Mouse (Mus musculus) hindbrain, embryonic 10.5 days (tissue): ENCODE results near the gene Rps8. TPM values are rescaled to one million over a fixed set of nuclear protein-coding genes. Genes with fewer than 3 reads are reported as not detected.
"Not testable (repeated sequence)": the region's sequence is repeated elsewhere in the genome, so short reads cannot be mapped to it uniquely, and the experiment has no call there.

Experiments used
- DNase-seq: peaks from one replicate; pipeline ENCODE4 v3.0.0-alpha.2; 2017; ENCODE audit warnings: low spot score
- H3K27ac ChIP-seq: fragments of 300-500 bp; sonication (generic); 2 replicates; pipeline ENCODE4 v1.5.1; 2016; ENCODE audit warnings: mild to moderate bottlenecking, moderate library complexity
- H3K27me3 ChIP-seq: fragments of 300-500 bp; sonication (generic); 2 replicates; pipeline ENCODE4 v1.6.1; 2016; ENCODE audit warnings: mild to moderate bottlenecking; ENCODE audit not compliant: poor library complexity, insufficient read depth, severe bottlenecking
- H3K36me3 ChIP-seq: fragments of 300-500 bp; sonication (generic); 2 replicates; pipeline ENCODE4 v1.6.1; 2016; ENCODE audit warnings: mild to moderate bottlenecking, moderate library complexity
- H3K4me1 ChIP-seq: fragments of 300-500 bp; sonication (generic); replicated peaks from 2 replicates; pipeline ENCODE4 v1.6.1; 2016; ENCODE audit warnings: mild to moderate bottlenecking
- H3K4me3 ChIP-seq: fragments of 300-500 bp; sonication (generic); 2 replicates; pipeline ENCODE4 v1.5.1; 2016; ENCODE audit warnings: mild to moderate bottlenecking, moderate library complexity
- H3K9me3 ChIP-seq: fragments of 300-500 bp; sonication (generic); 2 replicates; pipeline ENCODE4 v1.6.1; 2016; ENCODE audit warnings: mild to moderate bottlenecking, moderate library complexity
- WGBS: fragments of 180-500 bp; shearing (Covaris S2); methylation state at CpG from one replicate; pipeline ENCODE4 v1.1.7; 2016; 5-methylcytosine and 5-hydroxymethylcytosine counted together
- polyA plus RNA-seq: library from polyadenylated mRNA; unstranded; fragments of >200 nt; fragmentation: Nextera tagmentation; extraction: Ambion mirVana; gene quantifications from 2 replicates; pipeline ENCODE4 v1.2.1, GENCODE M21; 2016

Gene Rps8
- 660 and 807 TPM in 2 replicates for polyA plus RNA-seq

- peak within 1 kb of the TSS; percentile 99 for H3K27ac ChIP-seq
- peaks cover 26% of the 10 kb centered on the region for H3K4me1 ChIP-seq
- H3K9me3 ChIP-seq, result no peaks in the 10 kb centered on the region
- H3K4me3 ChIP-seq, result peak within 1 kb of the TSS; percentile 98
- peak; percentile 91 for DNase-seq
- no peaks in the 10 kb centered on the region for H3K27me3 ChIP-seq
- peaks cover 70% of the 10 kb centered on the region for H3K36me3 ChIP-seq
- WGBS, result under 1% methylated on average over 52 of the region's 52 CpGs
Observed at GRCm38 (mm10) chr4:117155792-117156355, at the start of gene Rps8. Gene Rps8 (minus strand): TSS chr4:117156243.

- DNase-seq, result no peak
- 61% methylated on average over 4 of the region's 4 CpGs for WGBS
- H3K27ac ChIP-seq, result no peak overlapping the region; the same call in 1 of the 2 replicates
Observed at GRCm38 (mm10) chr4:117202992-117203354, 46.9 kb upstream of the Rps8 start.

GRCm38 (mm10) chr4:117202046-117202991 is 46.3 kb upstream of the Rps8 start:
- peak overlapping the region; percentile 88 for H3K27ac ChIP-seq
- no peaks in the 10 kb centered on the region for H3K36me3 ChIP-seq
- no peaks in the 10 kb centered on the region for H3K9me3 ChIP-seq
- H3K4me1 ChIP-seq, result peaks cover 7% of the 10 kb centered on the region; the same call in 1 of the 2 replicates
- DNase-seq, result peak; percentile 61
- WGBS, result under 1% methylated on average over 25 of the region's 25 CpGs
- peak overlapping the region; percentile 36 for H3K4me3 ChIP-seq
- no peaks in the 10 kb centered on the region for H3K27me3 ChIP-seq

More at GRCm38 (mm10) chr4:117202992-117203354, 46.9 kb upstream of the Rps8 start:
- no peaks in the 10 kb centered on the region for H3K27me3 ChIP-seq
- H3K4me3 ChIP-seq, result no peak overlapping the region
- peaks cover 7% of the 10 kb centered on the region; the same call in 1 of the 2 replicates for H3K4me1 ChIP-seq
- H3K9me3 ChIP-seq, result no peaks in the 10 kb centered on the region
- H3K36me3 ChIP-seq, result no peaks in the 10 kb centered on the region

- peaks cover 4% of the 10 kb centered on the region for H3K4me1 ChIP-seq
- H3K36me3 ChIP-seq, result no peaks in the 10 kb centered on the region
- no peaks in the 10 kb centered on the region for H3K27me3 ChIP-seq
- H3K4me3 ChIP-seq, result no peak overlapping the region
- H3K9me3 ChIP-seq, result no peaks in the 10 kb centered on the region
- DNase-seq, result no peak
- 96% methylated on average over 14 of the region's 14 CpGs for WGBS
- H3K27ac ChIP-seq, result no peak overlapping the region
Observed at GRCm38 (mm10) chr4:117191804-117192203, 35.8 kb upstream of the Rps8 start.

- H3K27ac ChIP-seq, result peak overlapping the region; percentile 90; the same call in 1 of the 2 replicates
- 72% methylated on average over 7 of the region's 7 CpGs for WGBS
- no peaks in the 10 kb centered on the region for H3K9me3 ChIP-seq
- no peaks in the 10 kb centered on the region for H3K27me3 ChIP-seq
- no peaks in the 10 kb centered on the region for H3K36me3 ChIP-seq
- H3K4me1 ChIP-seq, result peaks cover 4% of the 10 kb centered on the region
- no peak overlapping the region for H3K4me3 ChIP-seq
- no peak for DNase-seq
Observed at GRCm38 (mm10) chr4:117190660-117191059, 34.6 kb upstream of the Rps8 start.

- peak overlapping the region; percentile 90 for H3K27ac ChIP-seq
- H3K27me3 ChIP-seq, result no peaks in the 10 kb centered on the region
- H3K4me1 ChIP-seq, result peaks cover 4% of the 10 kb centered on the region
- peak overlapping the region; percentile 45 for H3K4me3 ChIP-seq
- WGBS, result under 1% methylated on average over 9 of the region's 9 CpGs
- no peaks in the 10 kb centered on the region for H3K36me3 ChIP-seq
- peak; percentile 61 for DNase-seq
- no peaks in the 10 kb centered on the region for H3K9me3 ChIP-seq
Observed at GRCm38 (mm10) chr4:117189856-117190543, 34.0 kb upstream of the Rps8 start.

GRCm38 (mm10) chr4:117189382-117189855 is 33.4 kb upstream of the Rps8 start:
- Histone ChIP-seq H3K36me3 (no peaks in the 10 kb centered on the region), H3K4me1 (peaks cover 4% of the 10 kb centered on the region), H3K9me3 (no peaks in the 10 kb centered on the region), H3K4me3 (peak overlapping the region; percentile 45), H3K27me3 (no peaks in the 10 kb centered on the region), H3K27ac (peak overlapping the region; percentile 90)
- WGBS, result 3% methylated on average over 16 of the region's 16 CpGs
- DNase-seq, result peak; percentile 79

- Histone ChIP-seq H3K27ac (peak overlapping the region; percentile 90), H3K9me3 (no peaks in the 10 kb centered on the region)
- WGBS, result 59% methylated on average over 3 of the region's 3 CpGs
Observed at GRCm38 (mm10) chr4:117188969-117189368, 32.9 kb upstream of the Rps8 start.

GRCm38 (mm10) chr4:117182759-117183096 is 26.7 kb upstream of the Rps8 start:
- not testable (repeated sequence) for H3K27me3 ChIP-seq, H3K9me3 ChIP-seq, DNase-seq
- WGBS, result 16% methylated on average over 9 of the region's 9 CpGs
- H3K36me3 ChIP-seq, result peaks cover 25% of the 10 kb centered on the region
- peaks cover 26% of the 10 kb centered on the region for H3K4me1 ChIP-seq
- peak overlapping the region; percentile 91 for H3K27ac ChIP-seq
- H3K4me3 ChIP-seq, result peak overlapping the region; percentile 87

More at GRCm38 (mm10) chr4:117188969-117189368, 32.9 kb upstream of the Rps8 start:
- Histone ChIP-seq H3K4me3 (peak overlapping the region; percentile 45), H3K36me3 (no peaks in the 10 kb centered on the region), H3K4me1 (peaks cover 4% of the 10 kb centered on the region), H3K27me3 (no peaks in the 10 kb centered on the region)
- DNase-seq, result no peak

GRCm38 (mm10) chr4:117181863-117182758 is 26.1 kb upstream of the Rps8 start, which contains the start of gene Kif2c:
Gene Kif2c (minus strand): TSS chr4:117182639.
- Histone ChIP-seq H3K27ac (peak within 1 kb of the TSS; percentile 91), H3K4me3 (peak within 1 kb of the TSS; percentile 87), H3K36me3 (peaks cover 31% of the 10 kb centered on the region), H3K9me3 (no peaks in the 10 kb centered on the region), H3K27me3 (no peaks in the 10 kb centered on the region), H3K4me1 (peaks cover 26% of the 10 kb centered on the region)
- peak; percentile 91 for DNase-seq
- WGBS, result 2% methylated on average over 42 of the region's 42 CpGs

GRCm38 (mm10) chr4:117169936-117170335 is 13.9 kb upstream of the Rps8 start:
- no peaks in the 10 kb centered on the region for H3K27me3 ChIP-seq
- no peak for DNase-seq
- no peak overlapping the region for H3K4me3 ChIP-seq
- H3K4me1 ChIP-seq, result no peaks in the 10 kb centered on the region
- peaks cover 100% of the 10 kb centered on the region for H3K36me3 ChIP-seq
- WGBS, result 94% methylated on average over 5 of the region's 5 CpGs
- no peaks in the 10 kb centered on the region for H3K9me3 ChIP-seq
- no peak overlapping the region for H3K27ac ChIP-seq

GRCm38 (mm10) chr4:117161183-117161582 is 5.1 kb upstream of the Rps8 start:
- no peak for DNase-seq
- peaks cover 79% of the 10 kb centered on the region for H3K36me3 ChIP-seq
- H3K27me3 ChIP-seq, result no peaks in the 10 kb centered on the region
- no peak overlapping the region for H3K4me3 ChIP-seq
- H3K27ac ChIP-seq, result no peak overlapping the region
- 81% methylated on average over 4 of the region's 4 CpGs for WGBS
- no peaks in the 10 kb centered on the region for H3K4me1 ChIP-seq
- H3K9me3 ChIP-seq, result no peaks in the 10 kb centered on the region
